Comparison of ENCODE assay signal across 9 mouse cellular contexts in the genomic region with DNA sequence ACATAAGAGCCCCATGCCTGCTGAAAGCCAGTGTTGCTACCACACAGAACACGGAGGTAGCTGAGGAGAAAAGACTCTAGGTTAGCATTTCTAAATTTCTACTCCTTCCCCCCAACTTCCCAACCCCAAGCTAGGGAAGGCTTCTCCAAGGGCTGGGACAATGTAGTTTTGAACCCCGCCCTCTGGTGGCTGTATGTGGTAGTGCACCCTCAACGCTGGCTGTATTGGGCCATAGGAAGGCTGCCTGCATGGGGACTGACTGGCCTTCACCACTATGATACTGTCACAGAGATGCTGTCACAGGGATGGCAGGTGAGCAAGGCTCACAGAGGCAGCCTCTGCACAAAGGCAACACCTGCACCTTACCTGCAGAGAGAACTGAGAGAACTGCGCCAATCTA. TPM values are rescaled to one million over a fixed set of nuclear protein-coding genes. Genes with fewer than 3 reads are reported as not detected.
A peak's percentile ranks its signal among the peaks of the same experiment; 100 is the strongest.
DNase-seq lines count a peak whose midpoint lies in the region; ATAC-seq lines count a peak whose summit lies in the region.
"Had no signal": no experiment of that assay in that cellular context is flagged by ENCODE, and none has a peak within 500 bp of the region (broad histone marks: within the 10 kb centered on the region; RNA-seq: fewer than 3 reads in every experiment).

No protein-coding gene starts in this region.

- peak; percentile 70 for ATAC-seq in intestine, embryonic 15.5 days
- ATAC-seq in megakaryocyte-erythroid progenitor cell, adult 5-6 weeks (replicated peaks; ENCODE audit: low FRiP score, low TSS enrichment, poor library complexity, severe bottlenecking): peak; percentile 69

- H3K27ac ChIP-seq in intestine, embryonic 15.5 days: no peak overlapping the region
- H3K27ac ChIP-seq: stomach, embryonic 15.5 days had no signal

- H3K4me3 ChIP-seq in intestine, embryonic 15.5 days (replicated peaks): no peak overlapping the region
- H3K4me3 ChIP-seq: stomach, embryonic 15.5 days had no signal

- H3K4me2 ChIP-seq in intestine, embryonic 15.5 days (replicated peaks): no peak overlapping the region
- H3K4me2 ChIP-seq: stomach, embryonic 15.5 days had no signal

- peak; percentile 85 for DNase-seq in adrenal gland, adult 2 months
- peak; percentile 86 for DNase-seq in embryo, embryonic 10 days (ENCODE audit: low spot score)
- peak; percentile 83 for DNase-seq in gastrocnemius, postnatal 14 days
- DNase-seq in left cerebral cortex, postnatal 10 days (ENCODE audit: extremely low spot score in 1 of 2, low spot score in 2 of 2): peak; percentile 73 to 77
- DNase-seq in right cerebral cortex, postnatal 4 days: peak; percentile 86
- DNase-seq in urinary bladder, postnatal 4 days (ENCODE audit: low spot score in 2 of 2): peak; percentile 77 to 83

- WGBS in intestine, embryonic 15.5 days: 27% methylated on average over 4 of the region's 4 CpGs

- H3K36me3 ChIP-seq in intestine, embryonic 15.5 days: no peaks in the 10 kb centered on the region
- H3K36me3 ChIP-seq: stomach, embryonic 15.5 days had no signal

- intact Hi-C loops in gastrocnemius, postnatal 14 days (cut with DNase I; ENCODE audit: low total_unique reads): loop anchor here (2.0 to 5.0 kb wide), 2 partner anchors 79 to 125 kb away; a partner anchor contains a TSS
- intact Hi-C loops in left cerebral cortex, postnatal 10 days (cut with DNase I): no loop called here

- no peaks in the 10 kb centered on the region for H3K27me3 ChIP-seq in intestine, embryonic 15.5 days (replicated peaks)
- H3K27me3 ChIP-seq: stomach, embryonic 15.5 days had no signal

- peaks cover 6% of the 10 kb centered on the region for H3K4me1 ChIP-seq in intestine, embryonic 15.5 days (replicated peaks)

- no peak overlapping the region for H3K9ac ChIP-seq in intestine, embryonic 15.5 days
- H3K9ac ChIP-seq: stomach, embryonic 15.5 days had no signal

- H3K9me3 ChIP-seq in intestine, embryonic 15.5 days: no peaks in the 10 kb centered on the region
- H3K9me3 ChIP-seq: stomach, embryonic 15.5 days had no signal

RNA-seq across cellular contexts. Expression of a gene that starts 29.6 kb away (rescaled TPM):
- total RNA-seq in adrenal gland, adult 2 months (2021): 10 to 100 TPM; 41.2 to 55.9 TPM
- polyA plus RNA-seq in adrenal gland, adult 2 months (2012; rRNA removed): 104 and 124 TPM in 2 replicates
- 10 to 100 TPM; 21.0 to 21.2 TPM for total RNA-seq in gastrocnemius, postnatal 14 days (2021)
- polyA plus RNA-seq in intestine, embryonic 15.5 days (2015; fragmentation: Nextera tagmentation; extraction: Ambion mirVana): 34.8 and 39.7 TPM in 2 replicates
- total RNA-seq in left cerebral cortex, postnatal 10 days (2021): 10 to 100 TPM; 32.4 to 36.1 TPM
- total RNA-seq in megakaryocyte-erythroid progenitor cell, adult 5-6 weeks (2014; fragmentation: Nextera tagmentation): 27.4 and 30.4 TPM in 2 replicates
- total RNA-seq in megakaryocyte-erythroid progenitor cell, adult 5-6 weeks (2017): 9.2 and 12.9 TPM in 2 replicates

RNA-seq across cellular contexts. Expression of a gene that starts 42.3 kb away (rescaled TPM):
- 100 to 1,000 TPM in 1 of 2 experiments, 10 to 100 TPM in 1; 98.5 to 118 TPM for total RNA-seq in adrenal gland, adult 2 months (2021)
- polyA plus RNA-seq in adrenal gland, adult 2 months (2012; rRNA removed): 107 and 149 TPM in 2 replicates
- 10 to 100 TPM; 16.7 to 20.3 TPM for total RNA-seq in gastrocnemius, postnatal 14 days (2021)
- 4.7 and 5.8 TPM in 2 replicates for polyA plus RNA-seq in intestine, embryonic 15.5 days (2015; fragmentation: Nextera tagmentation; extraction: Ambion mirVana)
- total RNA-seq in left cerebral cortex, postnatal 10 days (2021): 100 to 1,000 TPM; 105 TPM
- total RNA-seq in megakaryocyte-erythroid progenitor cell, adult 5-6 weeks (2014; fragmentation: Nextera tagmentation): 0.07 TPM in 1 of 2 replicates, not detected in the other
- total RNA-seq in megakaryocyte-erythroid progenitor cell, adult 5-6 weeks (2017): 0.15 and 0.56 TPM in 2 replicates

Comparison
In these comparisons a context has a peak if more than half of its experiments do, and no peak if none do; other contexts are left out.
1. RNA of a gene that starts 42.3 kb away (total RNA-seq): 98.5 to 118 TPM in adrenal gland, adult 2 months, 105 TPM in left cerebral cortex, postnatal 10 days and 16.7 to 20.3 TPM in gastrocnemius, postnatal 14 days; 0.07 to 0.56 TPM in megakaryocyte-erythroid progenitor cell, adult 5-6 weeks; every median in the first group is over 10 times any median in the second.
2. Peak in every context shown above with its lines, with median percentiles within 50 percentile points of each other: DNase-seq.